Mouse (Mus musculus): Measurements from ENCODE around the gene Icos.

- TF ChIP-seq GATA1 (IDR thresholded peaks at IDR 0.05; ENCODE audit: borderline replicate concordance, low read length) (no peak), FLI1 (IDR thresholded peaks at IDR 0.05; ENCODE audit: low read length) (no peak)
These were observed 52.8 kb downstream of the Icos start for GRCm38 (mm10) chr1:61030532-61030931.
